Mouse (Mus musculus) MEL (cell line): ENCODE measurements around the gene Nup188. TPM values are rescaled to one million over a fixed set of nuclear protein-coding genes. Genes with fewer than 3 reads are reported as not detected.
A peak's percentile ranks its signal among the peaks of the same experiment; 100 is the strongest.

Source experiments
- DNase-seq: peaks from one replicate; pipeline ENCODE4 v3.0.0; 2011; ENCODE audit warnings: low read depth, low spot score
- H3K27ac ChIP-seq: 2 replicates; pipeline ENCODE4 v1.5.1; 2012; ENCODE audit warnings: low read depth, mild to moderate bottlenecking, control low read depth, low read length, moderate library complexity; ENCODE audit not compliant: control insufficient read depth
- H3K27me3 ChIP-seq, 2 experiments: fragments of 150-350 bp in 1 of 2; sonication (generic) in 1 of 2; 2 replicates each; pipeline ENCODE4 v1.6.1; 2012; ENCODE audit warnings: low read length in 2 of 2, mild to moderate bottlenecking in 2 of 2, improper control_type of control experiment in 1 of 2, moderate library complexity in 1 of 2; ENCODE audit not compliant: insufficient read depth in 2 of 2, control insufficient read depth in 1 of 2
- H3K36me3 ChIP-seq, 2 experiments: 2 replicates each; pipeline ENCODE4 v1.6.1; 2012 to 2014; ENCODE audit warnings: low read length in 2 of 2, improper control_type of control experiment in 1 of 2, inconsistent platforms in 1 of 2, mild to moderate bottlenecking in 1 of 2; ENCODE audit not compliant: insufficient read depth in 2 of 2, control insufficient read depth in 1 of 2
- H3K4me1 ChIP-seq, 2 experiments: fragments of 150-350 bp in 1 of 2; sonication (generic) in 1 of 2; 2 replicates each; pipeline ENCODE4 v1.6.1; 2012; ENCODE audit warnings: low read length in 2 of 2, improper control_type of control experiment in 1 of 2, mild to moderate bottlenecking in 1 of 2; ENCODE audit not compliant: insufficient read depth in 2 of 2, control insufficient read depth in 1 of 2
- H3K4me3 ChIP-seq, 2 experiments: fragments of 150-350 bp in 1 of 2; sonication (generic) in 1 of 2; 2 replicates each; pipeline ENCODE4 v1.5.1; 2012; ENCODE audit warnings: low read depth in 2 of 2, low read length in 2 of 2, mild to moderate bottlenecking in 2 of 2, moderate library complexity in 2 of 2, control low read depth in 1 of 2, improper control_type of control experiment in 1 of 2; ENCODE audit not compliant: control insufficient read depth in 1 of 2, insufficient read depth in 1 of 2
- H3K79me2 ChIP-seq: 2 replicates; pipeline ENCODE4 v1.6.1; 2012; ENCODE audit warnings: mild to moderate bottlenecking, low read length, moderate library complexity; ENCODE audit not compliant: control insufficient read depth, poor library complexity, insufficient read depth
- H3K9ac ChIP-seq: 2 replicates; pipeline ENCODE4 v1.6.1; 2012; ENCODE audit warnings: low read depth, mild to moderate bottlenecking, control low read depth, low read length, moderate library complexity; ENCODE audit not compliant: control insufficient read depth, poor library complexity, severe bottlenecking
- H3K9me3 ChIP-seq: fragments of 150-350 bp; sonication (generic); replicated peaks from 2 replicates; pipeline ENCODE4 v1.6.1; 2012; ENCODE audit warnings: mild to moderate bottlenecking, low read length, improper control_type of control experiment, moderate library complexity; ENCODE audit not compliant: insufficient read depth
- BHLHE40 ChIP-seq: IDR thresholded peaks from 2 replicates; pipeline ENCODE4 v1.6.1; 2012; ENCODE audit warnings: low read depth, mild to moderate bottlenecking, inconsistent platforms, low read length, improper control_type of control experiment, borderline replicate concordance
- CHD1 ChIP-seq: IDR thresholded peaks from 2 replicates; pipeline ENCODE4 v1.6.1; 2012; ENCODE audit warnings: low read depth, mild to moderate bottlenecking, inconsistent platforms, low read length, improper control_type of control experiment
- ELF1 ChIP-seq: IDR thresholded peaks from 2 replicates; pipeline ENCODE4 v1.6.1; 2014; ENCODE audit warnings: low read depth, mild to moderate bottlenecking, inconsistent platforms, low read length, improper control_type of control experiment, moderate library complexity
- EP300 ChIP-seq, 2 experiments: IDR thresholded peaks; 2 replicates each; pipeline ENCODE4 v1.6.1; 2011; ENCODE audit warnings: improper control_type of control experiment in 2 of 2, low read length in 2 of 2, low read depth in 1 of 2, mild to moderate bottlenecking in 1 of 2
- ETS1 ChIP-seq: IDR thresholded peaks from 2 replicates; pipeline ENCODE4 v1.6.1; 2012; ENCODE audit warnings: low read depth, mild to moderate bottlenecking, inconsistent platforms, low read length, improper control_type of control experiment, moderate library complexity
- MAX ChIP-seq: IDR thresholded peaks from 2 replicates; pipeline ENCODE4 v1.6.1; 2011; ENCODE audit warnings: low read length, improper control_type of control experiment
- MYB ChIP-seq: IDR thresholded peaks from 2 replicates; pipeline ENCODE4 v1.6.1; 2011; ENCODE audit warnings: mild to moderate bottlenecking, low read depth, low read length, improper control_type of control experiment
- RCOR1 ChIP-seq: IDR thresholded peaks from 2 replicates; pipeline ENCODE4 v1.6.1; 2012; ENCODE audit warnings: low read depth, mild to moderate bottlenecking, inconsistent platforms, low read length, improper control_type of control experiment
- SMC3 ChIP-seq: IDR thresholded peaks from 2 replicates; pipeline ENCODE4 v1.6.1; 2011; ENCODE audit warnings: low read depth, low read length, improper control_type of control experiment
- TAL1 ChIP-seq: IDR thresholded peaks from 2 replicates; pipeline ENCODE4 v1.6.1; 2012; ENCODE audit warnings: mild to moderate bottlenecking, inconsistent platforms, low read length, moderate library complexity, mixed read lengths
- TBP ChIP-seq: IDR thresholded peaks from 2 replicates; pipeline ENCODE4 v1.8.0; 2011; ENCODE audit warnings: low read depth, low read length, improper control_type of control experiment
- ZC3H11A ChIP-seq: IDR thresholded peaks from 2 replicates; pipeline ENCODE4 v1.6.1; 2012; ENCODE audit warnings: low read depth, mild to moderate bottlenecking, inconsistent platforms, low read length, improper control_type of control experiment
- ZNF384 ChIP-seq: IDR thresholded peaks from 2 replicates; pipeline ENCODE4 v1.6.1; 2012; ENCODE audit warnings: low read depth, mild to moderate bottlenecking, inconsistent platforms, low read length, improper control_type of control experiment
- polyA plus RNA-seq, 2 experiments: library from polyadenylated mRNA; stranded (reverse) in 1 of 2; unstranded in 1 of 2; fragments of >175 nt in 1 of 2; fragments of >200 nt in 1 of 2; gene quantifications; 2 replicates each; pipeline versions ENCODE4 v1.2.1 to v1.2.4; 2012; ENCODE audit warnings: low replicate concordance in 2 of 2, low read depth in 1 of 2; ENCODE audit not compliant: insufficient read length in 2 of 2, insufficient read depth in 1 of 2, missing spikeins in 1 of 2
- total RNA-seq: library from RNA; depleted of rRNA; stranded (reverse); fragments of 300-350 nt; gene quantifications from 2 replicates; pipeline ENCODE4 v1.2.3, GENCODE M21; 2012

The Nup188 gene
- total and polyA plus RNA-seq, 3 experiments, result 58.6 to 119 TPM; not detected in 1

GRCm38 (mm10) chr2:30261921-30262839 is 24.0 kb upstream of the Nup188 start:
- H3K4me1 ChIP-seq, result peaks cover 19 to 24% of the 10 kb centered on the region in 2 experiments
- H3K79me2 ChIP-seq, result no peaks in the 10 kb centered on the region; the same call in 1 of the 2 replicates
- H3K27ac ChIP-seq, result no peak overlapping the region
- H3K4me3 ChIP-seq, result no peak overlapping the region
- DNase-seq, result no peak
- no peaks in the 10 kb centered on the region for H3K9me3 ChIP-seq
- H3K27me3 ChIP-seq, result no peaks in the 10 kb centered on the region
- peaks cover 0 to 20% of the 10 kb centered on the region in 2 experiments; a peak in 3 of 4 replicates for H3K36me3 ChIP-seq
- no peak overlapping the region for H3K9ac ChIP-seq
- TF ChIP-seq TBP (no peak), ZNF384 (peak; percentile 65)

- H3K79me2 ChIP-seq, result no peaks in the 10 kb centered on the region; the same call in 1 of the 2 replicates
- H3K4me3 ChIP-seq, result no peak overlapping the region
- peaks cover 19 to 25% of the 10 kb centered on the region in 2 experiments for H3K4me1 ChIP-seq
- DNase-seq, result no peak
- H3K27me3 ChIP-seq, result no peaks in the 10 kb centered on the region
- H3K36me3 ChIP-seq, result peaks cover 0 to 20% of the 10 kb centered on the region in 2 experiments; a peak in 3 of 4 replicates
- no peak overlapping the region for H3K9ac ChIP-seq
- no peak overlapping the region for H3K27ac ChIP-seq
- no peaks in the 10 kb centered on the region for H3K9me3 ChIP-seq
- TF ChIP-seq SMC3 (no peak), ZNF384 (no peak), BHLHE40 (no peak), ETS1 (no peak), TBP (no peak), EP300 (IDR thresholded peaks at IDR 0.05; ENCODE audit: low read depth in 1 of 2, low read length in 2 of 2) (no peak), MYB (no peak), CHD1 (no peak), TAL1 (no peak), MAX (no peak), RCOR1 (no peak), ZC3H11A (no peak), ELF1 (no peak)
- TF ChIP-seq, all 39 proteins: peak for 0
These were observed 23.3 kb upstream of the Nup188 start for GRCm38 (mm10) chr2:30262840-30263441.
